Mouse (Mus musculus): ENCODE measurements around the gene Hist1h4h. TPM values are rescaled to one million over a fixed set of nuclear protein-coding genes. Genes with fewer than 3 reads are reported as not detected.
"Not testable (repeated sequence)": the region's sequence is repeated elsewhere in the genome, so short reads cannot be mapped to it uniquely, and the experiment has no call there.

The Hist1h4h gene
- polyA plus RNA-seq, 1 experiment from 2014 or later = 3.4 TPM

- not testable (repeated sequence) for H3K4me1 ChIP-seq (ENCODE audit: control insufficient read depth, insufficient read depth, low read length); H3K9me3 ChIP-seq (ENCODE audit: control insufficient read depth, low read length); H3K36me3 ChIP-seq (ENCODE audit: control insufficient read depth, insufficient read depth, low read length); H3K27me3 ChIP-seq (ENCODE audit: control insufficient read depth, insufficient read depth, low read length)
- Histone ChIP-seq H3K4me3 (ENCODE audit: low read depth, low read length) (peak overlapping the region; percentile 45), H3K27ac (ENCODE audit: low read depth, low read length) (peak overlapping the region; percentile 93), H3K9ac (ENCODE audit: low read length) (peak overlapping the region; percentile 49), H3K4me2 (ENCODE audit: low read depth) (peak overlapping the region; percentile 64)
- DNase-seq (ENCODE audit: low spot score) = peak; percentile 15
- peak; percentile 11 for ATAC-seq (ENCODE audit: insufficient read depth, low FRiP score, low TSS enrichment)
- WGBS = 3% methylated on average over 12 of the region's 41 CpGs
Measured at GRCm38 (mm10) chr13:23570261-23571021, 39.6 kb downstream of the Hist1h4h start.

- ATAC-seq (ENCODE audit: insufficient read depth, low FRiP score, low TSS enrichment) = peak; percentile 88
- Histone ChIP-seq H3K36me3 (ENCODE audit: control insufficient read depth, insufficient read depth, low read length) (no peaks in the 10 kb centered on the region), H3K9ac (ENCODE audit: low read length) (peak within 1 kb of the TSS; percentile 77), H3K9me3 (ENCODE audit: control insufficient read depth, low read length) (no peaks in the 10 kb centered on the region), H3K4me1 (ENCODE audit: control insufficient read depth, insufficient read depth, low read length) (peaks cover 6% of the 10 kb centered on the region), H3K27me3 (ENCODE audit: control insufficient read depth, insufficient read depth, low read length) (no peaks in the 10 kb centered on the region), H3K27ac (ENCODE audit: low read depth, low read length) (peak within 1 kb of the TSS; percentile 93), H3K4me2 (ENCODE audit: low read depth) (peak within 1 kb of the TSS; percentile 64), H3K4me3 (ENCODE audit: low read depth, low read length) (peak within 1 kb of the TSS; percentile 45)
- 0% methylated on average over 18 of the region's 18 CpGs for WGBS
- DNase-seq (ENCODE audit: low spot score) = peak; percentile 75
Measured at GRCm38 (mm10) chr13:23571022-23571503, 40.2 kb downstream of the Hist1h4h start, which contains the start of the genes Hist1h2ae and Hist1h2bg. Gene Hist1h2ae, minus strand, starts transcription at chr13:23571220. Gene Hist1h2bg, plus strand, starts transcription at chr13:23571396.

GRCm38 (mm10) chr13:23571504-23572217, 40.8 kb downstream of the Hist1h4h start:
- Histone ChIP-seq H3K9ac (ENCODE audit: low read length) (peak overlapping the region; percentile 77), H3K4me3 (ENCODE audit: low read depth, low read length) (peak overlapping the region; percentile 45), H3K27ac (ENCODE audit: low read depth, low read length) (peak overlapping the region; percentile 93), H3K4me2 (ENCODE audit: low read depth) (peak overlapping the region; percentile 64)
- H3K9me3 ChIP-seq (ENCODE audit: control insufficient read depth, low read length); H3K27me3 ChIP-seq (ENCODE audit: control insufficient read depth, insufficient read depth, low read length); H3K36me3 ChIP-seq (ENCODE audit: control insufficient read depth, insufficient read depth, low read length); H3K4me1 ChIP-seq (ENCODE audit: control insufficient read depth, insufficient read depth, low read length): not testable (repeated sequence)
- peak; percentile 40 for DNase-seq (ENCODE audit: low spot score)
- WGBS = under 1% methylated on average over 8 of the region's 34 CpGs
- peak; percentile 5 for ATAC-seq (ENCODE audit: insufficient read depth, low FRiP score, low TSS enrichment)

- WGBS = 39% methylated on average over 2 of the region's 2 CpGs
- ATAC-seq (ENCODE audit: insufficient read depth, low FRiP score, low TSS enrichment) (no peak), DNase-seq (ENCODE audit: low spot score) (peak; percentile 16)
Measured at GRCm38 (mm10) chr13:23572218-23573033, 41.6 kb downstream of the Hist1h4h start.

GRCm38 (mm10) chr13:23573034-23573897, 42.4 kb downstream of the Hist1h4h start:
- Histone ChIP-seq H3K27ac (ENCODE audit: low read depth, low read length) (peak overlapping the region; percentile 93), H3K4me2 (ENCODE audit: low read depth) (peak overlapping the region; percentile 64), H3K4me3 (ENCODE audit: low read depth, low read length) (peak overlapping the region; percentile 45), H3K9ac (ENCODE audit: low read length) (peak overlapping the region; percentile 63)
- not testable (repeated sequence) for H3K9me3 ChIP-seq (ENCODE audit: control insufficient read depth, low read length); ATAC-seq (ENCODE audit: insufficient read depth, low FRiP score, low TSS enrichment); H3K27me3 ChIP-seq (ENCODE audit: control insufficient read depth, insufficient read depth, low read length); H3K36me3 ChIP-seq (ENCODE audit: control insufficient read depth, insufficient read depth, low read length); H3K4me1 ChIP-seq (ENCODE audit: control insufficient read depth, insufficient read depth, low read length)
- WGBS = 11% methylated on average over 17 of the region's 20 CpGs
- DNase-seq (ENCODE audit: low spot score) = peak; percentile 30

More at GRCm38 (mm10) chr13:23572218-23573033, 41.6 kb downstream of the Hist1h4h start:
- Histone ChIP-seq H3K4me2 (ENCODE audit: low read depth) (peak overlapping the region; percentile 64), H3K4me1 (ENCODE audit: control insufficient read depth, insufficient read depth, low read length) (peaks cover 9% of the 10 kb centered on the region), H3K9ac (ENCODE audit: low read length) (peak overlapping the region; percentile 77), H3K9me3 (ENCODE audit: control insufficient read depth, low read length) (no peaks in the 10 kb centered on the region), H3K27ac (ENCODE audit: low read depth, low read length) (peak overlapping the region; percentile 93), H3K4me3 (ENCODE audit: low read depth, low read length) (peak overlapping the region; percentile 45), H3K27me3 (ENCODE audit: control insufficient read depth, insufficient read depth, low read length) (no peaks in the 10 kb centered on the region), H3K36me3 (ENCODE audit: control insufficient read depth, insufficient read depth, low read length) (no peaks in the 10 kb centered on the region)

- DNase-seq (ENCODE audit: low spot score) = peak; percentile 91
- H3K9ac ChIP-seq (ENCODE audit: low read length) = peak within 1 kb of the TSS; percentile 63
- not testable (repeated sequence) for H3K27me3 ChIP-seq (ENCODE audit: control insufficient read depth, insufficient read depth, low read length); H3K4me1 ChIP-seq (ENCODE audit: control insufficient read depth, insufficient read depth, low read length); H3K36me3 ChIP-seq (ENCODE audit: control insufficient read depth, insufficient read depth, low read length); H3K9me3 ChIP-seq (ENCODE audit: control insufficient read depth, low read length)
- H3K4me2 ChIP-seq (ENCODE audit: low read depth) = peak within 1 kb of the TSS; percentile 64
- 0% methylated on average over 27 of the region's 42 CpGs for WGBS
- peak; percentile 89 for ATAC-seq (ENCODE audit: insufficient read depth, low FRiP score, low TSS enrichment)
- peak within 1 kb of the TSS; percentile 36 for H3K4me3 ChIP-seq (ENCODE audit: low read depth, low read length)
- peak within 1 kb of the TSS; percentile 93 for H3K27ac ChIP-seq (ENCODE audit: low read depth, low read length)
Measured at GRCm38 (mm10) chr13:23573898-23574524, 43.2 kb downstream of the Hist1h4h start, which contains the start of the genes Hist1h2bf and Hist1h2ad. Gene Hist1h2bf, minus strand, starts transcription at chr13:23574196. Gene Hist1h2ad, plus strand, starts transcription at chr13:23574381.

- Histone ChIP-seq H3K27ac (ENCODE audit: low read depth, low read length) (peak overlapping the region; percentile 93), H3K4me3 (ENCODE audit: low read depth, low read length) (peak overlapping the region; percentile 36), H3K4me2 (ENCODE audit: low read depth) (peak overlapping the region; percentile 57), H3K9ac (ENCODE audit: low read length) (peak overlapping the region; percentile 58)
- H3K9me3 ChIP-seq (ENCODE audit: control insufficient read depth, low read length); H3K36me3 ChIP-seq (ENCODE audit: control insufficient read depth, insufficient read depth, low read length); H3K4me1 ChIP-seq (ENCODE audit: control insufficient read depth, insufficient read depth, low read length); DNase-seq (ENCODE audit: low spot score); H3K27me3 ChIP-seq (ENCODE audit: control insufficient read depth, insufficient read depth, low read length): not testable (repeated sequence)
- peak; percentile 5 for ATAC-seq (ENCODE audit: insufficient read depth, low FRiP score, low TSS enrichment)
- WGBS = under 1% methylated on average over 7 of the region's 39 CpGs
Measured at GRCm38 (mm10) chr13:23574546-23575170, 43.8 kb downstream of the Hist1h4h start.

Measured in neural tube, embryonic 11.5 days (tissue).